Mouse (Mus musculus): Measurements from ENCODE around the gene Phldb3. TPM values are rescaled to one million over a fixed set of nuclear protein-coding genes. Genes with fewer than 3 reads are reported as not detected.

Phldb3 gene
- polyA plus RNA-seq, 1 experiment from 2014 or later = 0.14 TPM

GRCm38 (mm10) chr7:24629672-24630071 is 19.1 kb downstream of the Phldb3 start:
- Histone ChIP-seq H3K36me3 (ENCODE audit: control insufficient read depth, insufficient read depth, low read length) (no peaks in the 10 kb centered on the region), H3K9me3 (ENCODE audit: control insufficient read depth, low read length) (no peaks in the 10 kb centered on the region), H3K27me3 (replicated peaks; ENCODE audit: control insufficient read depth, insufficient read depth, low read length) (no peaks in the 10 kb centered on the region), H3K27ac (ENCODE audit: low read depth, low read length) (no peak overlapping the region), H3K4me2 (no peak overlapping the region), H3K4me3 (ENCODE audit: low read depth, low read length) (no peak overlapping the region), H3K4me1 (replicated peaks; ENCODE audit: control insufficient read depth, insufficient read depth, low read length) (peaks cover 6% of the 10 kb centered on the region; the same call in 1 of the 2 replicates), H3K9ac (ENCODE audit: low read depth, low read length) (no peak overlapping the region)
- 69% methylated on average over 4 of the region's 4 CpGs for WGBS
- no peak for DNase-seq (ENCODE audit: low spot score)
- ATAC-seq (replicated peaks; ENCODE audit: low FRiP score) = no peak

DNA sequence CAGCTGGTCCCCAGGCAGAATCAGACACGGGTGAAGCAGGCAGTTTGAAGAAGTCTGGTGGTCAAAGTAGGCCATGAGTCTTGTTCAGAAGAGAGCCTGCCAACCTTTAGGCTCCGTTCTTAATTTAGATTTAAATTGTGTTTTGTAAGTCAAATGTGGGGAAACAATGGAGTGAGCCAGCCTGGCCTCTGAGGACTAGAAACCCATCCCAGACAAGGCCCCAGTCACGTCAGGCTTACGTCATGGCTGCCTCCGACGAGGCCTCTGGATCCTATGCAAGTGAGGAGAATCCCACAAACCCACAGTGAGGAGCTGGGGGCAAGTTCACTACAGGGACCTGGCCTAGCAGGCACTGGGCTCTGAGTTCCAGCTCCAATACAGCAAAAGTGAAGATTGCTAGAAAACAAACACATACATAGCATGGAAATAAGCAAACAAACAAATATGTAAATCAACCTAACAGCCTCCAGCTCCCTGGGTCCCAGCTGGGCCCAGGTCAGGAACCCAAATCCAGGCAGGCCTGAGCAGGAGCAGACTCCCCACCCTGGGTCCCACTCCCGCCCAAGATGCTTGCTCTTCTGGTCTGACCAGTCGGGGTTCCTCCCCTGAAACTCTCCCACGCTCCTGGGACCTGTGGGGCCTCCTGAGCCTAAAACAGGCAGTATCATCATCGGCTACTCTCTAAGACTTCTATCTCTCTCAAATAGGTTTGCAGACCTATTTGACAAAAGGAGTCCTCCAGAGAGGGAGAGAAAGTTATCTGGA is 19.7 kb downstream of the Phldb3 start:
- Histone ChIP-seq H3K27ac (ENCODE audit: low read depth, low read length) (no peak overlapping the region), H3K4me1 (replicated peaks; ENCODE audit: control insufficient read depth, insufficient read depth, low read length) (peaks cover 6% of the 10 kb centered on the region; the same call in 1 of the 2 replicates), H3K36me3 (ENCODE audit: control insufficient read depth, insufficient read depth, low read length) (no peaks in the 10 kb centered on the region), H3K4me2 (no peak overlapping the region), H3K4me3 (ENCODE audit: low read depth, low read length) (no peak overlapping the region), H3K9me3 (ENCODE audit: control insufficient read depth, low read length) (no peaks in the 10 kb centered on the region), H3K27me3 (replicated peaks; ENCODE audit: control insufficient read depth, insufficient read depth, low read length) (no peaks in the 10 kb centered on the region), H3K9ac (ENCODE audit: low read depth, low read length) (no peak overlapping the region)
- WGBS = 67% methylated on average over 10 of the region's 10 CpGs
- DNase-seq (ENCODE audit: low spot score) = no peak
- ATAC-seq (replicated peaks; ENCODE audit: low FRiP score) = no peak

DNA sequence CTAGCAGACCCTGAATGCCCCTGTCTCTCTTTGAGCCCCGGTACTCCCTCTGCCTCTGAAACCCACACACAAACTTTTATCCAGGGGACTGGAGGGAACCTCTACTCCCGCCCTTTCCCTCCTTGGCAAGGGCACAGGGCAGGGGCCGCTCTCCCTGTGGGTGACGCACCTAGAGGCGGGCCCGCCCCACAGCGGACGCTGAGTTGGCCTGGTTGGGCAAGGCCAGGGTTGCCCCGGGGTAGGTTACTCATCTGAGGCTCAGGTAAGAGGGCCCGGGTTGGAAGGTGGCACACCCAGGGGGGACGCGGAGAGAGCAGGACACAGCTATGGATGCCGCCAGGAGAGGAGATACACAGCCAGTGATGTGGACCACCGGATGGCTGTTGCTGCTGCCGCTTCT is 25.7 kb downstream of the Phldb3 start, which contains the start of gene Lypd3:
Lypd3 (plus strand) TSS at position 287 of the 400 bp plus-strand sequence.
- Histone ChIP-seq H3K27me3 (replicated peaks; ENCODE audit: control insufficient read depth, insufficient read depth, low read length) (peaks cover 52% of the 10 kb centered on the region), H3K9ac (ENCODE audit: low read depth, low read length) (no peak within 1 kb of the TSS), H3K27ac (ENCODE audit: low read depth, low read length) (no peak within 1 kb of the TSS), H3K36me3 (ENCODE audit: control insufficient read depth, insufficient read depth, low read length) (no peaks in the 10 kb centered on the region), H3K4me3 (ENCODE audit: low read depth, low read length) (peak within 1 kb of the TSS; percentile 10; the same call in 1 of the 2 replicates), H3K9me3 (ENCODE audit: control insufficient read depth, low read length) (no peaks in the 10 kb centered on the region), H3K4me1 (replicated peaks; ENCODE audit: control insufficient read depth, insufficient read depth, low read length) (peaks cover 5% of the 10 kb centered on the region; the same call in 1 of the 2 replicates), H3K4me2 (peak within 1 kb of the TSS; percentile 92)
- 26% methylated on average over 15 of the region's 15 CpGs for WGBS
- ATAC-seq (replicated peaks; ENCODE audit: low FRiP score) = no peak
- no peak for DNase-seq (ENCODE audit: low spot score)

GRCm38 (mm10) chr7:24637046-24637445 is 26.5 kb downstream of the Phldb3 start:
- Histone ChIP-seq H3K9ac (ENCODE audit: low read depth, low read length) (no peak overlapping the region), H3K4me3 (ENCODE audit: low read depth, low read length) (peak overlapping the region; percentile 10; the same call in 1 of the 2 replicates), H3K27ac (ENCODE audit: low read depth, low read length) (no peak overlapping the region), H3K36me3 (ENCODE audit: control insufficient read depth, insufficient read depth, low read length) (no peaks in the 10 kb centered on the region), H3K9me3 (ENCODE audit: control insufficient read depth, low read length) (no peaks in the 10 kb centered on the region), H3K4me1 (replicated peaks; ENCODE audit: control insufficient read depth, insufficient read depth, low read length) (peaks cover 5% of the 10 kb centered on the region; the same call in 1 of the 2 replicates), H3K27me3 (replicated peaks; ENCODE audit: control insufficient read depth, insufficient read depth, low read length) (peaks cover 52% of the 10 kb centered on the region), H3K4me2 (no peak overlapping the region)
- WGBS = 7% methylated on average over 18 of the region's 18 CpGs
- DNase-seq (ENCODE audit: low spot score) (no peak), ATAC-seq (replicated peaks; ENCODE audit: low FRiP score) (0 out of 2 replicates have a peak, but pooled peaks have one; percentile 24)

DNA sequence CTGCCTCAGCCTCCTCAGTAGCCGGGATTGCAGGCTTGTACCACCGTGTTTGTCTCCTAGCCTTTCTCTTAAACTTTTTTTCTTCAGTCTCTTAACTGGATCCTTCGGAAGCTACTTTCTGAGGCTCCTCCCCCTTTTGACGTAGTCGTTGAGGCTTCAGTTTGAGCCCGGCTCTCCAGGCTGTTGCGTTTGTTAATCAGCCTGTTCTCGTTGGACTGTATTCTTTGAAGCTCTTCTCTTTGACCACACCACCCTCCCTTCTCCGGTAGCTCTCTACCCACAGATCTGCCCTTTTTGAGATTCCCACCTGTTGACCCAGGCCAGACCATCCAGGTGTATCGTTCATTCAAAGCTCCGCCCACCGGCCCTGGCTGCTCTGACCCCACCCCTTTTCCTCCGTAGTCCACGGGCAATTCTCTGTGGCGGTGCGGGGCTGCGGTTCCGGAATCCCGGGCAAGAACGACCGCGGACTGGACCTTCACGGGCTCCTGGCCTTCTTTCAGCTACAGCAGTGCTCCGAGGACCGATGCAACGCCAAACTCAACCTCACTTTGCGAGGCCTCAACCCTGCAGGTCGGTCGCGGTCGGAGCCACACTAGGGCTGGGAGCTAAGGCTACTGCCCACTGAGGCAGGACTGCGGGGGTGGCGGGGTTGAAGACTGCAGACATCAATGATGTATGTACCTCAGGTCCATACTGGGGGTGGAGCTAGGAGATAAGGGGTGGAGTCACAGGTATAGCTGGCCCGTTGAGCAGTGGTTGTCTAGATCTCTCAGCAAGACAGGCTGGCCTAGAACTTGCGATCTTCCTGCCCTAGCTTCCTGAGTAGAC is 27.7 kb downstream of the Phldb3 start:
- H3K9ac ChIP-seq (ENCODE audit: low read depth, low read length) = no peak overlapping the region; the same call in 1 of the 2 replicates
- ATAC-seq (replicated peaks; ENCODE audit: low FRiP score) (peak; percentile 37; the same call in 1 of the 2 replicates), DNase-seq (ENCODE audit: low spot score) (no peak)
- H3K4me2 ChIP-seq = peak overlapping the region; percentile 92
- 3% methylated on average over 35 of the region's 35 CpGs for whole genome bisulfite sequencing
- peaks cover 5% of the 10 kb centered on the region; the same call in 1 of the 2 replicates for H3K4me1 ChIP-seq (replicated peaks; ENCODE audit: control insufficient read depth, insufficient read depth, low read length)
- H3K4me3 ChIP-seq (ENCODE audit: low read depth, low read length) = peak overlapping the region; percentile 41
- no peak overlapping the region for H3K27ac ChIP-seq (ENCODE audit: low read depth, low read length)
- peaks cover 52% of the 10 kb centered on the region for H3K27me3 ChIP-seq (replicated peaks; ENCODE audit: control insufficient read depth, insufficient read depth, low read length)
- H3K9me3 ChIP-seq (ENCODE audit: control insufficient read depth, low read length) = no peaks in the 10 kb centered on the region
- no peaks in the 10 kb centered on the region for H3K36me3 ChIP-seq (ENCODE audit: control insufficient read depth, insufficient read depth, low read length)

DNA sequence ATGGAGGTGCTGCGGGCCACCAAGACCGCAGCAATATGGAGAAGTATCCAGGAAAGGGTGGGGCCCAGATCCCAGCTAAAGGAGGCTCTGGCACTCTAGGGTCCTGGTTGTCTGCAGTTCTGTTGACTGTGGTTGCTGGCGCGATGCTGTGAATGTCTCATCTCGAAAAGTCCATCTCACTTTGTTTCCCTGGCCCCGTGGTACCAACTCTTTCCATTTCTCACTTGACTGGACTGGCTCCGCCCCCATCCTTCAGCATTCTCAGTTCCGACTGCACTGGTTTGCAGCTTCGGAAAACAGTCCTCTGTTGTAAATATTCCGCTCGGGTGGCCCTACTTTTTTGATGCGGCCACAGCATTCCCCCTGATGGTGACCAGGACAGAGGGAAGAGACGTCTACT is 29.9 kb downstream of the Phldb3 start:
- Histone ChIP-seq H3K4me1 (replicated peaks; ENCODE audit: control insufficient read depth, insufficient read depth, low read length) (peaks cover 5% of the 10 kb centered on the region; the same call in 1 of the 2 replicates), H3K9ac (ENCODE audit: low read depth, low read length) (no peak overlapping the region), H3K36me3 (ENCODE audit: control insufficient read depth, insufficient read depth, low read length) (no peaks in the 10 kb centered on the region), H3K9me3 (ENCODE audit: control insufficient read depth, low read length) (no peaks in the 10 kb centered on the region), H3K4me3 (ENCODE audit: low read depth, low read length) (no peak overlapping the region), H3K27me3 (replicated peaks; ENCODE audit: control insufficient read depth, insufficient read depth, low read length) (peaks cover 52% of the 10 kb centered on the region), H3K4me2 (no peak overlapping the region), H3K27ac (ENCODE audit: low read depth, low read length) (no peak overlapping the region)
- WGBS = 69% methylated on average over 13 of the region's 13 CpGs
- ATAC-seq (replicated peaks; ENCODE audit: low FRiP score) = no peak
- DNase-seq (ENCODE audit: low spot score) = no peak

DNA sequence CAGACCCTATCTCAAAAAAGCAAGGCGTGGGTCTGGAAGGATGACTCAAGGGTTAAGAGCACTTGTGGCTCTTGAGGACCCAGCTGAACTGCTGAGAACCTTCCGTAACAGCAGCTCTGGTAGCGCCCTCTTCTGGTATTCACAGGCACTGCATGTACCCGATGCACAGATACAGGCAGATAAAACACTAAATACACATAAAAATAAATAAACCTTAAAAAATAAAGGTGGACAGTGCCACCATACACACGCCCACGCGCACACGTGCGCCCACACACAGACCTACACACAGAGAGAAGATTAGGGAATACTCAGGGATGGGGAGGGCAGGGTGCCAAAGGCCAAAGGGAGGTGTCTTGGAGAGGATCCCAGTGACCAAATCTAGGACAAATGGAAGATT is 31.9 kb downstream of the Phldb3 start:
- no peak overlapping the region for H3K4me2 ChIP-seq
- H3K4me1 ChIP-seq (replicated peaks; ENCODE audit: control insufficient read depth, insufficient read depth, low read length) = peaks cover 5% of the 10 kb centered on the region; the same call in 1 of the 2 replicates
- H3K36me3 ChIP-seq (ENCODE audit: control insufficient read depth, insufficient read depth, low read length) = no peaks in the 10 kb centered on the region
- 6% methylated on average over 9 of the region's 9 CpGs for WGBS
- H3K9ac ChIP-seq (ENCODE audit: low read depth, low read length) = no peak overlapping the region
- DNase-seq (ENCODE audit: low spot score) (no peak), ATAC-seq (replicated peaks; ENCODE audit: low FRiP score) (no peak)
- H3K4me3 ChIP-seq (ENCODE audit: low read depth, low read length) = no peak overlapping the region
- peaks cover 36% of the 10 kb centered on the region for H3K27me3 ChIP-seq (replicated peaks; ENCODE audit: control insufficient read depth, insufficient read depth, low read length)
- H3K27ac ChIP-seq (ENCODE audit: low read depth, low read length) = no peak overlapping the region
- H3K9me3 ChIP-seq (ENCODE audit: control insufficient read depth, low read length) = no peaks in the 10 kb centered on the region

DNA sequence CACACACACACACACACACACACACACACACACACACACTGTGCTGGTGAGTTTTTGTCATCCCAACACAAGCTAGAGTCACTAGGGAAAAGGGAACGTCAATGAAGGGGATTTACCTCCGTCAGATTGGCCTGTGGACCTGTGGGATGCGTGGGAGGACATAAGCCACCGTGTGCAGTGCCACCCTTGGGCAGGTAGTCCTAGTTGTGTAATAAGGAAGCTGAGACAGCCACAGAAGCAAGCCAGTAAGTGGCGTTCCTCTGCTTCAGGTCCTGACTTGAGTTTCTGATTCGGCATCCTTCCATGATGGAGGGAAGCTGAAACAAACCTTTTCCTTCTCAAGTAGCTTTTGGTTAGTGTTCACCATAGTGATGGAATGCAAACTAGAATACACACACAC is 33.9 kb downstream of the Phldb3 start:
- no peak overlapping the region for H3K4me3 ChIP-seq (ENCODE audit: low read depth, low read length)
- H3K36me3 ChIP-seq (ENCODE audit: control insufficient read depth, insufficient read depth, low read length) = no peaks in the 10 kb centered on the region
- H3K4me1 ChIP-seq (replicated peaks; ENCODE audit: control insufficient read depth, insufficient read depth, low read length) = no peaks in the 10 kb centered on the region
- H3K27me3 ChIP-seq (replicated peaks; ENCODE audit: control insufficient read depth, insufficient read depth, low read length) = peaks cover 16% of the 10 kb centered on the region
- H3K9me3 ChIP-seq (ENCODE audit: control insufficient read depth, low read length) = no peaks in the 10 kb centered on the region
- H3K4me2 ChIP-seq = no peak overlapping the region
- H3K27ac ChIP-seq (ENCODE audit: low read depth, low read length) = no peak overlapping the region
- no peak for ATAC-seq (replicated peaks; ENCODE audit: low FRiP score)
- no peak overlapping the region for H3K9ac ChIP-seq (ENCODE audit: low read depth, low read length)
- WGBS = 76% methylated on average over 6 of the region's 6 CpGs
- no peak for DNase-seq (ENCODE audit: low spot score)
